Mouse (Mus musculus): ENCODE measurements around the gene Gm3486.
"Not testable (repeated sequence)": the region's sequence is repeated elsewhere in the genome, so short reads cannot be mapped to it uniquely, and the experiment has no call there.

Gm3486 gene

GRCm38 (mm10) chr14:41489385-41489784, at the start of gene Gm3486:
TSS of gene Gm3486 (minus strand) at chr14:41489485.
- not testable (repeated sequence) for DNase-seq (ENCODE audit: extremely low read depth, low read depth, low spot score)

GRCm38 (mm10) chr14:41524695-41525094, 35.4 kb upstream of the Gm3486 start:
- DNase-seq (ENCODE audit: extremely low read depth, low read depth, low spot score) = not testable (repeated sequence)

- not testable (repeated sequence) for DNase-seq (ENCODE audit: extremely low read depth, low read depth, low spot score)
These were observed 31.4 kb upstream of the Gm3486 start for GRCm38 (mm10) chr14:41520683-41521082.

DNA sequence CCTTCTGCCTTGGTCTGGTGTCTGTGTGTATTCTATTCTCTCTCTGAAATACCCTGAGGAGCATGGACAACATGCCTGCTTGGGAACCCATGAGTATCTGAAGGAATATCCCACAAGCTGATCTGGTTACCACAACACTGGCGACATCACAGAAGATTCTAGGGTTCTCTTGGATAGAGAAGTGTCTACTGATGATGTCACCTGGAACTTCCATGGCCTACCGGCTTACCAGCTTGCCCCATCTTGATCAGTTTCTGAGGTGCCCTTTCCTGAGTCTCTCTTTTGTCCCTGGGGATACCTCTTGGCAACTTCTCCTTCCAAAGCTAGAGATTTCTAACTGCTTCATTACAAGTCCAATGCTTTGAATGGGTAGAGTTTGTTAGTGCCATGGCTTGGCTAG, 35.9 kb downstream of the Gm3486 start, which contains the start of gene Gm7954:
Gene Gm7954, minus strand, starts transcription at position 101 of the 400 bp plus-strand sequence.
- DNase-seq (ENCODE audit: extremely low read depth, low read depth, low spot score) = not testable (repeated sequence)
